In genomic region chr17:72919641-72920040, GRCm38 (mm10) we compare ENCODE assay signal across 9 mouse cellular contexts. TPM values are rescaled to one million over a fixed set of nuclear protein-coding genes. Genes with fewer than 3 reads are reported as not detected.
DNase-seq lines count a peak whose midpoint lies in the region; ATAC-seq lines count a peak whose summit lies in the region.
"Had no signal": no experiment of that assay in that cellular context is flagged by ENCODE, and none has a peak within 500 bp of the region (broad histone marks: within the 10 kb centered on the region; RNA-seq: fewer than 3 reads in every experiment).

No protein-coding gene starts in this region.

- DNase-seq in lung, adult 18-20 months, result no peak
- no peak for DNase-seq in forebrain, embryonic 10.5 days (ENCODE audit: extremely low spot score, low spot score)
- DNase-seq in limb, embryonic 10.5 days (ENCODE audit: low spot score), result no peak
- DNase-seq in cerebellum, adult 11-12 months, result no peak
- no peak for DNase-seq in thymus, postnatal 25 days
- DNase-seq in layer of hippocampus, postnatal 10 days (ENCODE audit: low spot score in 2 of 2), result no peak
- DNase-seq: layer of hippocampus, adult 9-11 months had no signal

- peaks cover 33% of the 10 kb centered on the region for H3K4me1 ChIP-seq in lung, embryonic 15.5 days
- H3K4me1 ChIP-seq in forebrain, embryonic 10.5 days, result peaks cover 54% of the 10 kb centered on the region
- peaks cover 40% of the 10 kb centered on the region for H3K4me1 ChIP-seq in limb, embryonic 10.5 days
- H3K4me1 ChIP-seq in neural tube, embryonic 15.5 days, result peaks cover 62% of the 10 kb centered on the region

- H3K9ac ChIP-seq in lung, embryonic 15.5 days, result peak overlapping the region; percentile 72
- peak overlapping the region; percentile 94 for H3K9ac ChIP-seq in neural tube, embryonic 15.5 days (replicated peaks)

- 15% methylated on average over 3 of the region's 3 CpGs for WGBS in lung, embryonic 15.5 days
- 3% methylated on average over 3 of the region's 3 CpGs for WGBS in forebrain, embryonic 10.5 days
- WGBS in limb, embryonic 10.5 days, result 10% methylated on average over 3 of the region's 3 CpGs
- WGBS in neural tube, embryonic 15.5 days, result 1% methylated on average over 3 of the region's 3 CpGs

- no peaks in the 10 kb centered on the region for H3K9me3 ChIP-seq in lung, embryonic 15.5 days
- H3K9me3 ChIP-seq in forebrain, embryonic 10.5 days, result no peaks in the 10 kb centered on the region
- no peaks in the 10 kb centered on the region for H3K9me3 ChIP-seq in limb, embryonic 10.5 days (replicated peaks)
- no peaks in the 10 kb centered on the region for H3K9me3 ChIP-seq in neural tube, embryonic 15.5 days (replicated peaks)

- peak overlapping the region; percentile 96 for H3K4me2 ChIP-seq in lung, embryonic 15.5 days
- peak overlapping the region; percentile 78 for H3K4me2 ChIP-seq in neural tube, embryonic 15.5 days

- no peaks in the 10 kb centered on the region for H3K27me3 ChIP-seq in lung, embryonic 15.5 days
- peaks cover 29% of the 10 kb centered on the region for H3K27me3 ChIP-seq in forebrain, embryonic 10.5 days (ENCODE audit: poor library complexity, severe bottlenecking)
- peaks cover 10% of the 10 kb centered on the region; the same call in 1 of the 2 replicates for H3K27me3 ChIP-seq in limb, embryonic 10.5 days (ENCODE audit: low read depth, poor library complexity, severe bottlenecking)
- H3K27me3 ChIP-seq in neural tube, embryonic 15.5 days (replicated peaks), result no peaks in the 10 kb centered on the region

- H3K36me3 ChIP-seq in lung, embryonic 15.5 days, result peaks cover 4% of the 10 kb centered on the region; the same call in 1 of the 2 replicates
- peaks cover 34% of the 10 kb centered on the region for H3K36me3 ChIP-seq in forebrain, embryonic 10.5 days (replicated peaks)
- H3K36me3 ChIP-seq in limb, embryonic 10.5 days, result peaks cover 34% of the 10 kb centered on the region
- peaks cover 10% of the 10 kb centered on the region; the same call in 1 of the 2 replicates for H3K36me3 ChIP-seq in neural tube, embryonic 15.5 days

- peak overlapping the region; percentile 84; the same call in 1 of the 2 replicates for H3K27ac ChIP-seq in lung, embryonic 15.5 days
- peak overlapping the region; percentile 91 for H3K27ac ChIP-seq in forebrain, embryonic 10.5 days
- peak overlapping the region; percentile 92 for H3K27ac ChIP-seq in limb, embryonic 10.5 days
- peak overlapping the region; percentile 95 for H3K27ac ChIP-seq in neural tube, embryonic 15.5 days (replicated peaks)

- no peak for ATAC-seq in lung, embryonic 15.5 days (ENCODE audit: borderline replicate concordance, extremely low read depth, low FRiP score, low TSS enrichment)
- no peak for ATAC-seq in neural tube, embryonic 15.5 days (ENCODE audit: low FRiP score)

- H3K4me3 ChIP-seq in lung, embryonic 15.5 days, result peak overlapping the region; percentile 63
- H3K4me3 ChIP-seq in forebrain, embryonic 10.5 days, result peak overlapping the region; percentile 70
- peak overlapping the region; percentile 67 for H3K4me3 ChIP-seq in limb, embryonic 10.5 days
- peak overlapping the region; percentile 60 for H3K4me3 ChIP-seq in neural tube, embryonic 15.5 days (replicated peaks)

RNA-seq across cellular contexts. Expression of gene Lbh, which starts 1.5 kb away (rescaled TPM):
- polyA plus RNA-seq in lung, embryonic 15.5 days (2015; fragmentation: Nextera tagmentation; extraction: Ambion mirVana), result 8.1 and 9.0 TPM in 2 replicates
- polyA plus RNA-seq in forebrain, embryonic 10.5 days (2016; fragmentation: Nextera tagmentation; extraction: Ambion mirVana), result 1.3 and 1.8 TPM in 2 replicates
- 1.9 and 2.0 TPM in 2 replicates for polyA plus RNA-seq in limb, embryonic 10.5 days (2016; fragmentation: Nextera tagmentation; extraction: Ambion mirVana)
- 4.9 and 5.5 TPM in 2 replicates for polyA plus RNA-seq in neural tube, embryonic 15.5 days (2015; fragmentation: Nextera tagmentation; extraction: Ambion mirVana)
- 10 to 100 TPM; 46.5 to 47.0 TPM for total RNA-seq in layer of hippocampus, postnatal 10 days (2021)
